Mouse (Mus musculus): ENCODE measurements around the gene Ybey. TPM values are rescaled to one million over a fixed set of nuclear protein-coding genes. Genes with fewer than 3 reads are reported as not detected.

Ybey gene
- polyA plus RNA-seq (2015; fragmentation: Nextera tagmentation; extraction: Ambion mirVana): 5.9 and 6.1 TPM in 2 replicates

DNA sequence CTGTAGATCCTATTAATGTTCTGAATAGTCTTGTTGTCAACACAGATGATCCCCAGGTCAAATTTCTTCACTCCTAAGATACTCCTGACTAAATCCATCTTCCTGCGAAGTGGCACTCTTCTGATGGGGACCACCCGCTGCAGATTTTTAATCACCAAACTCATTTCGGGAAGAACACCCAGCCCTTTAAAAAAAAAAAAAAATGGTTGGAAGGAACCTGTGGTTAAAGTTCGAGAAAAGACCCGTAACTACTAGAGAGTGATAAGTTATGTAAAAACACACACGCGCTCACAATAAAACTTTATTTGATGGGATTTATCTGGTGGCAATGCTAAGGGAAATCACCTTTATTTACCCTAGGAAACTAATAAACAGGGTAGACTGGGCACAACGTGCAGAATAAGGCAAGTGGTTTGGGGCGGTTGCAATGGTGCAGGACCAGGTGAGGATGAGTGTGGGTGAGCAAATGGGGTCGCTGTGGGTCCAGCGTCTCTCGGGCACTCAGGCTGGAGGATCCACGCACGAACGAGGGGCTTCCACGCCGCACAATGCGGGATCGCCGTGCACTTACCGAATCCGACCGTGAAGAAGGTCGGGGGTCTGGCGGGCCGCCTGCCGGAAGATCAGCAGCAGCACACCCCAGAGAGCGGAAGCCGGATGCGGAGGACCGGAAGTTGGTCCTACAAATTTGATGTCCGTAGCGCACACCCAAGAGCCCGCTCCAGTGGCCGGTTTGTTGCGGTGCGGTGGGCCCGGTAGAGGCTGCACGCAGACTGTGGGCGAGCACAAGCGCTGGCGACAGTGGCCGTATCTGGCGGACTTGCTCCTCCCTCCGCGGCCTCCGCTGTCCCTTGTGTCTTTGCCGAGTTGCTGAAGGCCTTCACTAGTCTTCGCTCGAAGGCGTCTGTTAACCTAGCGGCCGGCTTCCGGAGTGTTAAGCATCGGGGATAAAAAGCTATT, at the start of gene Ybey, which contains the start of gene Mcm3ap:
Gene Ybey (minus strand): TSS at position 912 of the 960 bp plus-strand sequence.
Gene Mcm3ap (plus strand): TSS at position 725 of the 960 bp plus-strand sequence.
- 2% methylated on average over 55 of the region's 55 CpGs for WGBS
- peak within 1 kb of the TSS; percentile 63 for H3K4me2 ChIP-seq
- peak within 1 kb of the TSS; percentile 87 for H3K27ac ChIP-seq (replicated peaks)
- H3K4me3 ChIP-seq: peak within 1 kb of the TSS; percentile 85
- H3K9ac ChIP-seq: peak within 1 kb of the TSS; percentile 86
- no peaks in the 10 kb centered on the region for H3K27me3 ChIP-seq
- H3K4me1 ChIP-seq (replicated peaks): peaks cover 28% of the 10 kb centered on the region
- peaks cover 30% of the 10 kb centered on the region for H3K36me3 ChIP-seq
- H3K9me3 ChIP-seq: no peaks in the 10 kb centered on the region
- peak; percentile 98 for ATAC-seq (ENCODE audit: low FRiP score, low read depth)

GRCm38 (mm10) chr10:76512965-76513583, 44.2 kb upstream of the Ybey start:
- H3K9ac ChIP-seq: no peak overlapping the region
- 35% methylated on average over 5 of the region's 5 CpGs for WGBS
- H3K27ac ChIP-seq (replicated peaks): no peak overlapping the region
- H3K4me3 ChIP-seq: no peak overlapping the region
- no peaks in the 10 kb centered on the region for H3K9me3 ChIP-seq
- peaks cover 70% of the 10 kb centered on the region for H3K36me3 ChIP-seq
- H3K4me2 ChIP-seq: no peak overlapping the region
- ATAC-seq (ENCODE audit: low FRiP score, low read depth): 0 out of 2 replicates have a peak, but pooled peaks have one; percentile 59
- H3K4me1 ChIP-seq (replicated peaks): no peaks in the 10 kb centered on the region
- no peaks in the 10 kb centered on the region for H3K27me3 ChIP-seq

DNA sequence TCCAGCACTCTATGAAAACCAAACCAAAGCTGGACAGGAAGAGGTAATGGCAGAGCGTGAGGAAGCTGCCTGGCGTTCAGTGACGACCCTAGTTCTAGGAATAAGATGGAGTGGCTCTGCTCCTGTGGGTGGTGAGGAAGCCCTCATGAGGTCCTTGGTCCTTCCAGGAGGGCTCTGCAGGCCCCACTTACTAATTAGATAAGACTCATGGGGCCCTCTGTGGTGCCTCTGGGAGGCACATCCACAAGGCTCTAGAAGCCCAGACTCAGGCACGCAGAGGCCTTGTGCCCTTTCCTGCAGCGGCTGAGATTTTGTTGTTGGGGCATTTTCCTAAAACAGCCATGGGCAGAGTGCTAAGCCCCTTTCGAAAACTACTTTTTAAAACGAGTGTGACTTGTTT, 37.0 kb upstream of the Ybey start:
- peaks cover 82% of the 10 kb centered on the region for H3K36me3 ChIP-seq
- 93% methylated on average over 7 of the region's 7 CpGs for WGBS

GRCm38 (mm10) chr10:76504271-76504943, 35.5 kb upstream of the Ybey start:
- Histone ChIP-seq H3K27ac (replicated peaks) (no peak overlapping the region), H3K9me3 (no peaks in the 10 kb centered on the region), H3K36me3 (peaks cover 89% of the 10 kb centered on the region), H3K9ac (no peak overlapping the region), H3K27me3 (no peaks in the 10 kb centered on the region), H3K4me2 (no peak overlapping the region), H3K4me1 (replicated peaks) (no peaks in the 10 kb centered on the region), H3K4me3 (no peak overlapping the region)
- no peak for ATAC-seq (ENCODE audit: low FRiP score, low read depth)
- WGBS: 89% methylated on average over 11 of the region's 11 CpGs

More for the DNA sequence above, 37.0 kb upstream of the Ybey start:
- H3K9ac ChIP-seq: no peak overlapping the region
- H3K27ac ChIP-seq (replicated peaks): no peak overlapping the region
- ATAC-seq (ENCODE audit: low FRiP score, low read depth): no peak
- H3K4me1 ChIP-seq (replicated peaks): no peaks in the 10 kb centered on the region
- H3K27me3 ChIP-seq: no peaks in the 10 kb centered on the region
- no peaks in the 10 kb centered on the region for H3K9me3 ChIP-seq
- H3K4me2 ChIP-seq: no peak overlapping the region
- no peak overlapping the region for H3K4me3 ChIP-seq

DNA sequence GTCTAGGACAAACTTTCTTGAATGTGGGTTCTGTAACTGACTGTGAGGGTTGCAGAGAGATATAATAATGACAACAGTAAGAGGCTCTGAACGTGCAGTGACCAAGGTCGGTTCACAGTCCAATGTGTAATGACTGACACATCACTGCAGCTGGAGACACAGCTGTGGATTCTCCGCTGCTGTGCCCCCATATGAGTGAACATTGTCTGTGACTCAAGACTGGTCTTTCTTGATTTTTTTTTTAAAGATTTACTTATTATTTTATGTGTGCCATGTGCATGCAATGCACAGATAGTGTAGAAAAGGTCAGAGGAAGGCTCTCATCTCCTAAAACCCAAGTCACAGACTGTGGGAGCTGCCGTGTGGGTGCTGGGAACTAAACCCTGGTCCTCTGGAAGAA, 28.6 kb upstream of the Ybey start:
- H3K4me1 ChIP-seq (replicated peaks): no peaks in the 10 kb centered on the region
- H3K36me3 ChIP-seq: peaks cover 86% of the 10 kb centered on the region
- H3K4me3 ChIP-seq: no peak overlapping the region
- ATAC-seq (ENCODE audit: low FRiP score, low read depth): no peak
- H3K4me2 ChIP-seq: no peak overlapping the region
- no peak overlapping the region for H3K9ac ChIP-seq
- H3K27me3 ChIP-seq: no peaks in the 10 kb centered on the region
- WGBS: 97% methylated on average over 4 of the region's 4 CpGs
- H3K27ac ChIP-seq (replicated peaks): no peak overlapping the region
- H3K9me3 ChIP-seq: no peaks in the 10 kb centered on the region

DNA sequence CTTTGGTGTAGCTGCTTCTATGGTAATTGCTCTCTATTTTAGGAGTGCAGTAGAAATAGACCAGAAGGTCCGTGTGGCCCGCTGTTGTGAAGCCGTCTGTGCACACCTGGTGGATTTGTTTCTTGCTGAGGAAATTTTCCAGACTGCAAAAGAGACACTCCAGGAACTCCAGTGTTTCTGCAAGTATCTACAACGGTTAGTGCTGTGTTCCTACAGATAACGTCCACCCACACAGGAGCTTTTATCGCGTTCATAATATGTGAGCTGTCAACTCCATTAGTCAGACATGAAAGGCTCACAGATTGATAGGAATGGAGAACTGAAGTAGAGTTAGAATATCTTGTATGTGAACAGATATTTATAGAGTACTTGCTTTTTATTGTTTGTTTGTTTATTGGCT, 27.5 kb upstream of the Ybey start:
- Histone ChIP-seq H3K4me1 (replicated peaks) (no peaks in the 10 kb centered on the region), H3K4me3 (no peak overlapping the region), H3K9ac (no peak overlapping the region), H3K4me2 (no peak overlapping the region), H3K9me3 (no peaks in the 10 kb centered on the region), H3K36me3 (peaks cover 82% of the 10 kb centered on the region), H3K27ac (replicated peaks) (no peak overlapping the region), H3K27me3 (no peaks in the 10 kb centered on the region)
- 95% methylated on average over 7 of the region's 7 CpGs for WGBS
- no peak for ATAC-seq (ENCODE audit: low FRiP score, low read depth)

DNA sequence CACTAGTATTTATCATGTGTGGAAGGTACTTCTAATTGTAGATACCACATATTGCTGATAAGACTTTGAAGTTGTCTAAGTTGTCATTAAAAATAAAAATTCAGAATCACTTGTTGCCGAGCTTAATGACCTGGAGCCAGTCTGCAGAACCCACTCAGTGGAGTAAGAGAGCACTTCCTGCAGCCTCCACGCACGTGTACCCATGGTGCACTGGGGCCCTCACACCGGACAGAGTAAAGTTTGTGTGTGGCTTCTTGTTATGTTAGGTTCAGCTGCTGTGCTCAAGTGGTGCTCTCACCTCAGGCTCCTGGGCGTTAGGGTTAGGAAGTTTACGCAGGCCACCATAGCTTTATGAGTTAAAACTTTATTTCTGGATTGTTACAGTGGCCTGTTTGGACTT, 26.6 kb upstream of the Ybey start:
- H3K27ac ChIP-seq (replicated peaks): no peak overlapping the region
- ATAC-seq (ENCODE audit: low FRiP score, low read depth): no peak
- H3K4me1 ChIP-seq (replicated peaks): no peaks in the 10 kb centered on the region
- H3K36me3 ChIP-seq: peaks cover 81% of the 10 kb centered on the region
- no peak overlapping the region for H3K9ac ChIP-seq
- WGBS: 91% methylated on average over 6 of the region's 6 CpGs
- H3K27me3 ChIP-seq: no peaks in the 10 kb centered on the region
- H3K4me2 ChIP-seq: no peak overlapping the region
- no peaks in the 10 kb centered on the region for H3K9me3 ChIP-seq
- no peak overlapping the region for H3K4me3 ChIP-seq

DNA sequence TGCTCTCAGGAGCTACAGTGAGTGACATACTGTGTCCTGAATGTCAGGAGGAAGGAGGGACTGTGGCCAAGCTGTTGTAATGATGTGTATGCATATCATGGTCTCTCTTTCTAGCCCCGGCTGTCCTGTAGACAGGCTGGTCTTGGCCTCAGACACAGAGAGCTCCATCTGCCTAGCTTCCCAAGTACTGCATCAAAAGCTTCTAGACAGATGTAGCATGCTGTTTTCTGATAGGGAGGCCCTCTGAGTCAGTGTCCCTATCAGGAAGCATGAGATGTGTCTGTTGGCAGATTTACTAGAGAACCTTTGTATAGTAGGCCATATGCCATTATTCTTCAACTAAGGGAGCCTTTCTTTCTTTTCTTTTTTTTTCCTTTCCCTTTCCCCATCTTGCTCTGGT, 24.6 kb upstream of the Ybey start:
- Histone ChIP-seq H3K4me1 (replicated peaks) (no peaks in the 10 kb centered on the region), H3K4me3 (no peak overlapping the region), H3K27ac (replicated peaks) (no peak overlapping the region), H3K9me3 (no peaks in the 10 kb centered on the region), H3K4me2 (no peak overlapping the region), H3K9ac (no peak overlapping the region), H3K36me3 (peaks cover 81% of the 10 kb centered on the region), H3K27me3 (no peaks in the 10 kb centered on the region)
- ATAC-seq (ENCODE audit: low FRiP score, low read depth): no peak
- 85% methylated on average over 1 of the region's 1 CpGs for WGBS

DNA sequence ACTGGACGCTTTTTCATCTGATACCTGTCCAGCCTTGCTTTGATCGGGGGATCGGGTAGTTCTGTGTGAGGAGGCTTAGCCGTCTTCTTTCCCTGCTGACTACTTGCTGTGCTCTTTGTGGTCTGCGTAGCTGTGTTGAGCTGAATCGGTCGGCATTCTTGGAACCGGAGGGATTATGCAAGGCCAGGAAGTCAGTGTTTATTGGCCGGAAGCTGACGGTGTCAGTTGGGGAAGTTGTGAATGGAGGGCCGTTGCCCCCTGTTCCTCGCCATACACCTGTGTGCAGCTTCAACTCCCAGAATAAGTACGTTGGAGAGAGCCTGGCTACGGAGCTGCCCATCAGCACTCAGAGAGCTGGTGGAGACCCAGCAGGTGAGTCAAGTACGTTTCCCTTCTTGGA, 20.3 kb upstream of the Ybey start:
- H3K27ac ChIP-seq (replicated peaks): no peak overlapping the region
- WGBS: 97% methylated on average over 15 of the region's 15 CpGs
- no peak for ATAC-seq (ENCODE audit: low FRiP score, low read depth)

DNA sequence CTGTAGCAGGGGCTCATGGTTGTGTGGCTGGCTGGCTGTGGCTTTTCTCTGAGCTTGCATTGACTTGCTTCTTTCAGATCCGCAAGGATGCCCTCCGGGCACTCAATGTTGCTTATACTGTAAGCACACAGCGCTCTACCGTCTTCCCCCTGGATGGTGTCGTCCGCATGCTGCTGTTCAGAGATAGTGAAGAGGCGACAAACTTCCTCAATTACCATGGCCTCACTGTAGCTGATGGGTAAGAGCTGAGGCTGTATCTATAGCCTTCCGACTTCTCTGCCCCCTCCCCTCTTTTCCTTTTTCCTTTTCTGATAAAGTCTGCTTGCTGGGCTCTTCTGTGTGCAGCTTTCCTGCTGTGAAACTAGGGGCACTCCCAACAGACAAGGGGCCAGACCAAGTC, 19.4 kb upstream of the Ybey start:
- WGBS: 97% methylated on average over 8 of the region's 8 CpGs
- no peak for ATAC-seq (ENCODE audit: low FRiP score, low read depth)
- Histone ChIP-seq H3K9ac (no peak overlapping the region), H3K36me3 (peaks cover 91% of the 10 kb centered on the region), H3K27me3 (no peaks in the 10 kb centered on the region), H3K4me3 (no peak overlapping the region), H3K9me3 (no peaks in the 10 kb centered on the region), H3K4me1 (replicated peaks) (no peaks in the 10 kb centered on the region), H3K27ac (replicated peaks) (no peak overlapping the region), H3K4me2 (no peak overlapping the region)

More for the DNA sequence above, 20.3 kb upstream of the Ybey start:
- Histone ChIP-seq H3K36me3 (peaks cover 91% of the 10 kb centered on the region), H3K4me1 (replicated peaks) (no peaks in the 10 kb centered on the region), H3K4me2 (no peak overlapping the region), H3K27me3 (no peaks in the 10 kb centered on the region), H3K9ac (no peak overlapping the region), H3K9me3 (no peaks in the 10 kb centered on the region), H3K4me3 (no peak overlapping the region)

DNA sequence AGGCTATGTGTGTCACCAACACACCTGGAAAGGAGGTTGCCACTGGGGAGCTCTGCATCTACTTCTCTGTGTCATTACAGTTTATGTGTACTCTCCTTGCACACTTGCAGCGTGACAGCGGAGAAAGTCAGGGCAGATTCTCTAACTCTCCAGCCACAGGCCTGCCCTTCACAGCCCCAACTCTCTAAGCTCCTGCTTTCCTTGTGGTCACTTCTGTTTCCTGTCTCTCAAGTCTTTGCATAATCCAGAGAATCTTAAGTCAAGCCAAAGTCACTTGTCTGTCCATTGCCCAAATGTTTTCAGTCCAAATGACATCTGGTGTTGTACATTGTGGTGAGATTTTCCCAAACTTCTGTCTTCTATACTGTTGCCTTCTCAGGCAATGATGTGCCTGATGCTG, 17.4 kb upstream of the Ybey start:
- Histone ChIP-seq H3K9ac (no peak overlapping the region), H3K4me2 (no peak overlapping the region), H3K36me3 (peaks cover 95% of the 10 kb centered on the region), H3K27me3 (no peaks in the 10 kb centered on the region), H3K4me1 (replicated peaks) (no peaks in the 10 kb centered on the region), H3K27ac (replicated peaks) (no peak overlapping the region), H3K9me3 (no peaks in the 10 kb centered on the region), H3K4me3 (no peak overlapping the region)
- 100% methylated on average over 2 of the region's 2 CpGs for WGBS
- no peak for ATAC-seq (ENCODE audit: low FRiP score, low read depth)

DNA sequence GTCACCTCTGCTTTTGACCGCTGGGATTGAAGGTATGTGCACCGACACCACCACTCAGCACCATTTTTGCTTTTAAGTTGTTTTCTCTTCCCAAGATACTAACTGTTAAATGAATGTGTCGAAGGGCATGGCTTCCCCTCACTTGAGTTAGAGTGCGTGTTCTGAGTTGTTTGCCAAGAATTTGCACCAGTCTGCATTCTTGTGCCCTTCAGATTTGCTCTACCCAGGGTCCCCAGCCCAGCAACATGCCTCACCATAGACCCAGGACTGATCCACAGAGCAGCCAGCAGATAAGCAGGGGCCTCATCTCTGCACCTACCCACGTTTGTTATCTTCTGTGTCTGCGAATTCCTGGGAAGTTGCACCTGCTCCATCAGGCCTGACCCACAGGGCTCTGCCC, 12.6 kb upstream of the Ybey start:
- no peak overlapping the region for H3K9ac ChIP-seq
- no peaks in the 10 kb centered on the region for H3K4me1 ChIP-seq (replicated peaks)
- 93% methylated on average over 6 of the region's 6 CpGs for WGBS
- no peak for ATAC-seq (ENCODE audit: low FRiP score, low read depth)
- no peak overlapping the region for H3K4me2 ChIP-seq
- H3K27me3 ChIP-seq: no peaks in the 10 kb centered on the region
- peaks cover 93% of the 10 kb centered on the region for H3K36me3 ChIP-seq
- no peaks in the 10 kb centered on the region for H3K9me3 ChIP-seq
- H3K27ac ChIP-seq (replicated peaks): no peak overlapping the region
- no peak overlapping the region for H3K4me3 ChIP-seq
